Mouse (Mus musculus) spleen, adult 12 weeks (tissue): Measurements from ENCODE around the gene Nrg3.

ENCODE experiments used
- DNase-seq: peaks from one replicate; pipeline ENCODE4 v3.0.0; 2022; ENCODE audit warnings: low spot score

The Nrg3 gene

DNA sequence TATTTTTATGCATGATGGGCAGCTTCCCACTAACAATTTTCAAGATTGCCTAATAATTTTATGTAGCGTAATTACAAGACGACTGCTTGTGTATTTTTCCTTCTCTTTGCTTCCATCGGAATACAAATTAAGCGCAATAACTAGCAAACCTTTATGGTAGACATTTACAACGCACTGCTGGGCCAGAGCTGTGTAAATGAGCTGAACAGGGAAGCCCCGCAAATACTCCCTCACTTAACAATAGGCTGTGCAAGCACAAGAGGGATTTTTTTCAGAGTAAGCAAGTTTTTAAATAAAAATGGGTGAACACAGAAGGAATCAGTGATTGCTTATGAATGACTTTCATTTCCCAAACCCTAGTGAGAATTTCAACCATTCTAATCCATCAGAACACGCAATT is 513.5 kb downstream of the Nrg3 start:
- no peak for DNase-seq

DNA sequence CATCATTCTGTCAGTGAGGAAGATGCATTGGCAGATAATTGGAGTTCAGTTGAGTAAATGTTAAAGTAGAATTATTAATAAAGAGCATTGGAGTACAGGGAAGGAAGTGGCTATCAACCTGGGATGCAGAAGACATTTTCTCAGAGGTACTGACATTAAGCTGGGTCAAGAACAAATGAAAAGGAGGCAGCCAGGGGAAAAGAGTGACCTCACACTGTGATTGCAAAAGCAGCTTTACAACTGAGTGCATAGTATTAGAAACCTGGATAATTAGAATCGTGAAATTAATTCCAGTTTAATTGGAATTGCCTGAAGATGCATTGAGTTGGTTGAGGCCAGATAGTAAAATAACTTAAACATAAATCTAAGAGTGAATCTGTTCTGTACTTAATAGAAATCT is 535.4 kb downstream of the Nrg3 start:
- no peak for DNase-seq

DNA sequence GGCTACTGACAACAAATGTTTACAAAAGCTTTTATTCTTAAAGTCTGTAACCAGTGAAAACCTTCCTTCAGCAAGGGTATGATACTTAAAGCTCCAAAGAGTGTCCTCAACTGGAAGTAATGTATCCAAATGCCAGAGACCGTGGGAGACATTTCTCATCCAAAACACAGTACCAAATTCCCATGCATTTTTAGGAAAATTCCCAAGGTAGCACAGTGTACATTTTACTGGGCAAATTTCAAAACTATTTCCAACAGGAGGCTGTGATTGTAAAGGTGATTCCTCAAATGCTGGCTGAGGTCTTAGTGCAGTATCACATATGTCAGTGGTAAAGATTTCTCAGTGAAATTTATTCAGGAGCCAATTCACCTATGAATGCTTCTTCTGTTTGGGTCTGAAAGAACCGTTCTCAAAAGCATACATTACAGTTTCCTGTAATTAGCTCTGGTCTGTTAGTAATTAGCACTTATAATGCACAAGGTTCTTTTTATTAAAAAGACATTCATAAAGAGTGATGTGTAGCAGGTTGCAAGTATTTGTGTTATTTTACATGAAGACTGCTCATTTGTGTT is 536.3 kb downstream of the Nrg3 start:
- DNase-seq = no peak

DNA sequence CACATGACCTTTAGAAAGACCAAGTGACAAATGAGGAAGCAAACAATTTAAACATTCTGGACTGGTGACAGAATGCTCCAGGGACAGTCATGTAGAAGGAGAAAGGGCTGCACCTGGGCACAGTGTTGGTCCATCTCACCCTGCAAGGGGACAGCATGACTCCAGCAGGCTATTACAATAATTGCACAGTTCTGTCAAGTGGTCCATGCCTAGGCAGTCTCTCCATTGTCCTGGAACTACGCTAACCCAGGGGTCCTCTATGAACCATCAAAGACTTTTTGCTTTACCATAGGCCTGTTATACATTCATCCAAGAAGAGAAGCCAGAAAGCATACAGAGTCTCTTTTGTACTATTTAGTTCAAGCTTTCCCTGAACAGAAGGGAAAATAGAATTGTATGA is 549.2 kb downstream of the Nrg3 start:
- DNase-seq = no peak

DNA sequence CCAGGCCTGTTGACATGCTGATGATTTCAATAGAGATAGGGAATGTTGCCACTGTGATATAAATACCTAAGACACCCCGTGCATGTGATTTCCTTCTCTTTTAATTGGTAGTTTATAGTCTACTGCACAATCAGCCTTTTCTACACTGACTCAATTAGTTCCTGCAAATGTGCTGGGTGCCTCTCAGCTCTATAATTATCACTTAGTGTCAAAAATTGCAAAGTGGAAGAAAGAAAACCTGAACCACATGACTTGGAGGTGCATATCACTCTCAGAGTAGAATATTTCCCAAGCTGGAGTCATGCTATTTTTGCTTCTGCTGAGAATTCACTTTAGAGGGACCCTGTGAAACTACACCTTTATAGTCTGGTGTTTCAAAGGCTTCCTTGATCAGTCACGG is 552.1 kb downstream of the Nrg3 start:
- no peak for DNase-seq

DNA sequence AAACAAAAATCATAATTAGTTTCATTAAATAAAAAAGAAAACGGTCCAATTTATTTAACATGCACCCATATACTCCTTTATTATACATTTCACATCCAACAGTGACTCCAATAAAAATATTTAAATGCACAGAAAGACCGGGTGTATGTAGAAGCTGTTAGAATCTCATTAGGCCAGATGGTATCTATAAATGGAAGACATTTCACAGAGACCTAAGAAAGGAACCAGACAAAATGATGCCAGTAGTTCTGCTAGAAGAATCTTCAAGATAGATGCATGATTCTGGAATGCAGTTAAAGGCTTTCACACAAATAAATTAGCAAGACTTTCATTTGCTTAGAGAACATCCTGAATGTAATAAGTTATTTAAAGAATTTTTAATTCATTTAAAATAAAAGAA is 602.3 kb downstream of the Nrg3 start:
- no peak for DNase-seq

DNA sequence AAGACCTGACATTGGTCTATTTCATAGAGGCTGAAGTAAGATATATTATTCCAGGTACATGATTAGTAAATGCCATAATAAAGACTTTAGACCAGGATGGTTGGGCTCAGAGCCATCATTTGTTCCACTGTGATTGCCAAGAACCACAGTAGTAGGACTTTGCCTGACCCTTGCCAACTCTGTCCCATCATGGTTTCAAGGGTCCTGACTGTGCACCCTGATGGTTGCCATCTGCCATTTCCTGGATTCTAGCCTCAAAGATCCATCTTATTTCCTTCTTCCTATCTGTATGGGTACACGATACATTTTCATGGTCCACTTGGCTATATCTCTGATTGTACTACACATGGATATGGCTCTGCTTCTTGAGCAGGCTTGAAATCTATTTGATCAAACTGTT is 625.3 kb downstream of the Nrg3 start:
- no peak for DNase-seq

DNA sequence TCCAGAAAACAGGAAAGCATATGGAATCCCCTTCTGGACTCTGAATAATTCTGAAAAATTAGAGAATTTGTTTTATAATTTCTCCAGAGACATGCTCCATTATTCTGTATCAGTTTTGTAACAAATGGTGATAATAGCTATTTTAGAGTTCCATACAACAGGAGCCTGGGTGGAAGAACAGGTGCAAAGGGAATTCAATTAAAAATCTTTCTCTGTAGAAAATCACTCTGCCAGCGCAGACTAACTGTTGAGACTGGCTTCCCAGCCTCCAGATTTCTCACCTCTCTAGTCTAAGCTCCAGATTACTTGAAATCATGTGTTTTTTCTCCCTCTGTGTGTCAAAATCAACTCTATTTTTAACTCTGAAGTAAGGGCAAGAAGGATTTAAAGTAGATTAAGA is 625.8 kb downstream of the Nrg3 start:
- no peak for DNase-seq

DNA sequence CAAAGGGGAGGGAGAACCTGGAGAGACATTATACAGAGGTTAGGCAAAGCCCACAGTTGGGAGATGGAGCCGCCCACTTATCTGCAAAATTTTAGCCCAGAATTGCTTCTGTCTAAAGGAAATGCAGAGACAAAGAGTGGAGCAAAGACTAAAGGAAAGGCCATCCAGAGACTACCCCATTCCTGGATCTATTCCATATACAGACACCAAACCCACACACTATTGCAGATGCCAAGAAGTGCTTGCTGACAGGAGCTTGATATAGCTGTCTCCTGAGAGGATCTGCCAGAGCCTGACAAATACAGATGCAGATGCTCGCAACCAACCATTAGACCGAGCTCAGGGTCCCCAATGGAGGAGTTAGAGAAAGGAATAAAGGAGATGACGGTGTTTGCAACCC is 637.9 kb downstream of the Nrg3 start:
- DNase-seq = no peak

DNA sequence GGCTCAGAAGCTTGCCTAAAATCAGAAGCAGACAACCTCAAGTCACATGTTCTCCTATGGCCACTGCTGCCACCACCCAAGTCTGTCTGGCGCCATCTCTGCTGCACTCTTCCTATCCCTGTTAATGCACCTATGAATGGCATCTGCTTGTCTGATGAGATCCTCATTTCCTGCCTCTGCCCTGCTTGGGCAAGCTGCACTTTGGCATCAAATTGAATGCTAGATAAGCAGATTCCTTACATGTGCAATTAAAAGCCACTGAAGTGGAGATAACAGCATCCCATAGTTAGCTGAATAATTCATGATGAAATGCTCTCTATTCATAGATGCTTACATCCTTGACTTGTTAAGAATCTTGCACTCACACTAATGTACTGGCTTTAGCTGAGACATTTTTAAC is 648.0 kb downstream of the Nrg3 start:
- DNase-seq = no peak

DNA sequence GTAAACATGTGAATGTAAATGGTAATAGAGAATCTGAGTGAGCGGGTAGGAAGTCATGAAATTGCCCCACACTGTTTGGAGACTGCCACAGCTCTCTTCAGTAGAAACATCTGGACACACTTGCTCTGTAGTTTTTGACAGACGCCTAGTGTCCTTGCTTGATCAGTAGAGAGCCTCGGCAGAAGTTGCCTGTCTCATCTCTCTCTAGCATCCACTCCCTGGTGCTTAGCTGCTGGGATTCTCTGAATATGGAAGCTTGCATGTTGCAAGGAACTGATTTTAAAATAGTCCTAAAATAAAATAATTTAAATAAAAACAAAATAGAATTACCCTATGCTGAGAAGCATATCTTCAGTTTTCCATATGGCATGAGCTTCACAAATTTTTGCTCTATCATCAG is 675.9 kb downstream of the Nrg3 start:
- no peak for DNase-seq

DNA sequence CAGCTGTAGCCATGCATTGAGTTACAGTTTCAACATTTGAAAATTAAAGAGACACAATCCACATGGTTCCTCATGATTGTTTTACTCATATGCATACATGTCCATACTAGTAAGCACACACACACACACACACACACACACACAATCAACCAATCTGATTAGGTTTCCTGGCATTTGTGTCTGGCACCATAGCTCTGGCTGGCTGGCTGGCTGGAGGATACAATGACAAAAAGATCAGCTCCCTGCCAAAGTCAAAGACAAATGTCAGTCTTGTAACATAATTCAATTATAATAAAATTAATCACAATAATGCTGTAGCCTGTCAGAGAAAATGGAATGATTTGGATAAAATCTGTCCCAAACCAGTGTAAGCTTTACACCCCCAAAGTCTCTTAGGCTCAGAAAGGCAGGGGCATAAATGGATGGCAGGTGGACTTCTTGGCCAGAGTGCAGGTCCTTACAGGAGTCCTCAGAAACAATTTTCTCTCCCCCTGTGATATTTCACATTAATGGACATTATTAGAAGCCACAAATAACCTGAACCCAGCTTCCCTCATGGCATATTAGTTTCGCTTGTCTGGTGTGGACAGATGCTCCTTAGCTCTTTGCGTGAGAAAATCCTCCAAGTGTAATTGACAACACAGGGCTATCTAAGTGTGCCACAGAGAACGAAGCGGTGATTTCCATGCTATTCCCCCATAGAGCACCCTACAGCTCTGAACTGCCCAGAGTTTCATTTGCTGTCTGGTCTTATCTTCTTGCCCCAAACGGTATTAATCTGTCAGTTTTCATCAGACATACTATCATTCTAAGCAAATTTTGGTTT is 697.4 kb downstream of the Nrg3 start:
- DNase-seq = no peak

DNA sequence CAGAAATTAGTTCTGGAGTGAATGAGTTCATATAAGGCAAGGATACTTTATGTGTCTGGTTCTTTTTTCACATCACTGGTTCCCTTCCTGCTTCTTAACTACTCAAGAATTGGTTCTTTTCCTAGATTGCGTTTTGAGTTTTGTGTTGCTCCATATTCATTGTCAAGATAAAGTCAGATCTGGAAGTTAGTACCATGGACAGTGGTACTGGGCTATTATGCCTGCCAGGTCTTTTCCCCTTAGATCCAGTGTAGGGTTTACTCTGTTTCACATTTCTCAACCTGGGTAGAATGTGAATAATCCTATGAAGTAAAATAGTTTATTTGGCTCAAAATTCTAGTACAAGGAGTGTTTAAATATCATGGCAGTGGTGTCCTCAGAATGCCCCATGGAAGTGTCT is 698.1 kb downstream of the Nrg3 start:
- no peak for DNase-seq

DNA sequence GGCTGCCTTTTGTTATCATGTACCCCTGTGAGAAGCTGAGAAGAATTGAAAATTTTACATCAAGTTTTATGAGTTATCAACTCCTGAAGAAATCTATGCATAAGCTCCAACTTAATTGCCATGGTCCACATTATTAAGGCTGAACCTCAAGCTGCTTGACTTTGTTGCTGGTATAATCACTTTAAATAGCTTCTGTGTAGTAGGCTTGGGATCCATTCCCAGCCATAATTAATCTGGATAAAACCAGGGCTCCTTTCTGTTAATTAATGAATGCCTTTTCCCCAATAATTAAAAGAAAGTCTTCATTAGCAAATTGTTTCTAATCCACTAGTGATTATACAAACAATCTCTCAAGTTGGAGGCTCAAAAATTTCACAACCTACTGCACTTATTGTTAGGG is 742.4 kb downstream of the Nrg3 start:
- DNase-seq = no peak

DNA sequence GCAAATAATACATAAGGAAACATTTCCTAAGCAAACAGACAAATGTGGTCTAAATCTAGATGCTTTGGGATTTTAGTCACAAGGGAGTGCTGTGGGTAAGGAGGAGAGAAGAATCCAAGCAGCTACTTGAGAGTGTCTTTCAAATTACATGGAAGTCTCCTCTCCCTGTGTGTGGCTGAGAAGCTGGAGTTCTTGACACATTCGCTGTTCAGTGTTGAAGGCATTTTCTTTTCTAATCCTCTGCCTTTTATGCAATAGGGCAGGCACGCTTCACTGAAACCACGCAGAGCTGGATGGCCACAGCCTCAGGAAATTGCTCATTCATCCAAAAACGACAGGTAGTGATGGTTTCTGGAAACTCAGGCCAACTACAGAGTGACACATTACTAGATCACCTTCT is 769.0 kb downstream of the Nrg3 start:
- DNase-seq = no peak

DNA sequence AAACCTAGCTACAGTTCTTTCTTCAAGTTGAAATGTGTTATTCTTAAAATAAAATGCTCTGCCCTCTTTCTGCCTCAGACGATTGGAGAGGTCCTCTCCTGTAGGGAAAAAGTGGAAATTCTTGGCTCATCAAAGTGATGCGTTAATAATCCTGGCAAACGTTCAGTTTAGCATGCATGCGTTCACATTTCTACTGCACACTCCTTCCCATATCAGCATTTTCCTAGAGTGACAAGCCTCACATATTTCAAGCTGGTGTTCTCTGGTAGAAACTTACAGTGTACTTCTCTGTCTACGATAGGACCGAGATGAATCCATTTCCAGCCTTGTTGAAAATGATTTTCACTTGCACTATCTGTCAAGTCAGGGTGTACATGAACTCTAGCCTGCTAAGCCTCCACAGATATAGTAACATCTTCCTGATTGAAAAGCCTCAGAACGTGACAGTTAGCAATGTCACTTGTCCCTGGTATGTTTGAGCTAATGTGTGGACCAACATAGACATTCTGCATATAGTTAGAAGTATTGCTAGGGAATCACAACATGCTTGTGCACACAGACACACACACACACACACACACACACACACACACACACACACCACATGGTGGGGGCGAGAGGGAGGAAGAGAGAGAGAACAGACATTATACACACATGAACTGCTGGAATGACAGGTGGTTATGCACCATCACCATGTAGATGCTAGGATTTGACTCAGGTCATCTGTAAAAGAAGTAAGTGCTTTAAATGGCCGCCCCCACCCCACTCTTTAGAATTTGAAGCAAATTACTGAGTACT is 770.1 kb downstream of the Nrg3 start:
- no peak for DNase-seq

DNA sequence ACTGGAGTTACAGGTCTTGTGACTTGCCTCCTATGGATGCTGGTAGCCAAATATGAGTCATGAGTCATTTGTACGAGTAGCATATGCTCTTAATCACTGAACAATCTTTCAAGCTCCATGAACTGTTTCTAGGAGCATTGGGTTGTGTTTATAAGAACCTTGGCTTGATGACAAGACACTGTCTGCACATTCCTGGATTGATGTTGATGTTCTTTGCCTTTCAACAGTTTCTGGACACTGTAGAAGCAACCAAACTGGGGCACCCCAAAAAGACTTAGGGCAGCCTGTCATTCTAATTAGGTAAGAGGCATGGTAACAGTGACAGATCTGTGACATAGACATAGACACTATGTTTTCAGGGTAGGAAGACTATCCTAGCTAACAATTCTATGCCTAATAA is 771.5 kb downstream of the Nrg3 start:
- DNase-seq = no peak

DNA sequence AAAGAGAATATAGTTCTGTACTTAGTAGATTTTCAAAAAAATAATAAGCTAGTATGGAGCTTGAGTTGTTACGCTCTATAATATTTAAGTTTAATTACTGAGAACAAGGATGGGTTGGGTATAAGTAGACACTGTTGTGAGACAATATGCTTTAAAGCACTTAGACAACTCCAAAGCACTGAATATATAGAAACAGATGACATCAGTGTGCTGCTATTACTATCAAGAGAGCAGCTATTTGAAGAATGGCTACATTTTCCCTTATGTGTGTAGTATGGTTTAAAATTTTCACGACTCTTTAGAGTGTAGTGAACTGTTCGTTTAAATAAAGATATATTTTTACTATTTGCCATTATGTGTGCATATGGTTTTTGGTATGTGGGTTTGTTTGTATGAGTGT is 771.9 kb downstream of the Nrg3 start:
- no peak for DNase-seq

DNA sequence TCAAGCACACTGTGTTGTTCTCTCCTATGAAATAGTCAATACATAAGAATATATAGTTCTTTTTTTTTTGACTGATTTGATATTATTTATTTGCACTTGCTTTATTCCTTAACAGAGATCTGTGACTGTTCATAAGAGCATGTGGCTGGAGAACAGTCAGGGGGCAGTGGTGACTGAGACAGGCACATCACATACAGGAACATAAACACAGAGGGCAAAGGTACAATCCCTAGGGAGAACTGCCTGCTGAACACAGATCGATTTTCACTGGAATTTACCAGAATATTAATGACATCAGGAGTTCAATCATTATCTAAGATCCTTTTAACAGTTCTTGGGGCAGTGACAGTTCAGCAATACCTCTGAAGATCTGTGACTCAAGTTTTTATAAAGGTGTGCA is 812.9 kb downstream of the Nrg3 start:
- DNase-seq = no peak

DNA sequence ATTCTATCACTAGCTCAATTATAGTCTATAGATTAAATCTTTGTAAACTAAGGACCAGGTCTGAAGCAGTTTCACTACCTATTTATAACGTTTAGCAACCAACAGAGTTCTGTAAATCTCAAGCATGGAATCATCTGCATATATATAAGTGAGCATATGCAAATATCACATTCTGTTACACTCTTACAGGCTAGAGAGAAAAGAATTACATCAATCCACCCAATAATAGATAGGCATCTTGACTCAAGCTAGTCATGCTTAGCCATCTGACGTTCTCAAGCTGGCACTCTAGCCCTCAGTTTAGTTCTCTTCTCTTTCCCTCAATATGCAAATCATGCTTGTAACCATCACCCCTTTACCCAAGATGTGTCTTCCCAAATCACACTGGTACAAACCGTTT is 835.8 kb downstream of the Nrg3 start:
- no peak for DNase-seq

DNA sequence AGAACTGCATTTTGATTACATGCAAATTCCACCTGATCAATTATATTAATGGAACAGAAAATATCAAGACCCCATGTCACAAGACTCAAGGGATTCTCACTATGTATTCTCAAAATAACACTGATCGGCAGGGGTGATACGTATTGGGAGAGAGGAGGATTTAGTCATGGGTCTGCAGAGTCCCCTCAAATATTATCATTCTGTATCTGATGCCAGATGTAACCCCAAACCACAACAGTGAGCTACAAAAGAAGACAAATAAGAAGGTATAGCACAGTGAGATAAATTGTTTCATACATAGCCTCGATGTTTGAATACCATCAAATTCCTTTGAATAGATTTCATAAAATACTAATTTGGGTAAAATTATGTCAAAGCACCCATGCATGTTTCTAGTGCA is 842.8 kb downstream of the Nrg3 start:
- DNase-seq = no peak

DNA sequence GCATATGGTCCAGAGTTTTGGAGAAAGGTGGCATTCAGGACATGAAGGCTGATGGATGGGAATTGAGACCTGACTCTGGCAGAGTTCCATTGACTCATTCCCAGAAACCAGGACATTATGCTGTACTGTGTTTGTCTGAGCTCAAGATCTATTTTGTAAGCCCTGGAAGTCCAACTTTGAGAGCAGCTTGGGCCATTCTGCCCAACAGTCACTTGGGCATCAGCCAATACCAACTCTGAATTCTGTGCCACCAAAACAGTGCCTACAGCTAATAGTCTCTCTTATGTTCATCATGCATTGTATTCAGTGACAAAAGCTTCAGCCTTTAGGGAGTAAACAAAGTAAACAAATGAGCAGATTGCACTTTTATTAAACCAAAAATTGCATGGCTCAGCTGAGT is 843.2 kb downstream of the Nrg3 start:
- DNase-seq = no peak

DNA sequence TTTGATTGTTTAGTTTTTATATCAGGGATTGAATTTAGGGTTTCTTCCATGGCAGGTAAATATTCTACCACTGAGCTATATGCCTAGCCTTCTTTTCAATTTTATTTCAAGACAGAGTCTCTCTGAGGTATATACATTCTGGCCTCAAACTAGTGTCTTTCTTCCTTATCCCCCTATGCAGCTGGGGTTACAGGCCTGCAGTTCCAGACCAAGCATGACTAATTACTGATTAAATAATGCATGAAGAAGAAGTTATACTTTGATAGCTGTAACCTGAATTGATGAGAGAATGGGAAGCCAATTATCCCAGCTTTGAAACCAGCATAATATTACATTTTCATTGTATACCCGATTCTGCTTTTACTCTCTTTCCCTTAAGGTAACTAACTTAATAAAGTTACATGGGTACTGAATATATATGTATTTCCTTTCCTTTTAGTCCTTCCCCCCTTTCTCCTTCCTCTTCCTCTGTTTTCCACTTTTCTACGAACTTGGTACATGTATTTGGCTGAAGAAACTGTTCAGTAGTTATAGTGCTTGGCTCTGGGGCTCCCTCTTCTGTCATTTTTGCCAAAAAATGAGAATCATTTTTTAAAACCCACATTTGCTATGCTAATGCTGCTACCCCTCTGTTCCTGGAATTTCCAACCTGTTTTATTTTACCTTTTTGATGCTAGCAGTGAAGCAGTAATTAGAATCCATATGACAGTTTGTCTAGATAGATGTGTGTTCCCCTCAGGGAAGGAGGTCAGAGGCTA is 843.8 kb downstream of the Nrg3 start:
- DNase-seq = no peak
